Mouse (Mus musculus): ENCODE data around the gene Raver2. TPM values are rescaled to one million over a fixed set of nuclear protein-coding genes. Genes with fewer than 3 reads are reported as not detected.

Gene Raver2
- polyA plus RNA-seq, 1 experiment from 2014 or later = 12.2 TPM

DNA sequence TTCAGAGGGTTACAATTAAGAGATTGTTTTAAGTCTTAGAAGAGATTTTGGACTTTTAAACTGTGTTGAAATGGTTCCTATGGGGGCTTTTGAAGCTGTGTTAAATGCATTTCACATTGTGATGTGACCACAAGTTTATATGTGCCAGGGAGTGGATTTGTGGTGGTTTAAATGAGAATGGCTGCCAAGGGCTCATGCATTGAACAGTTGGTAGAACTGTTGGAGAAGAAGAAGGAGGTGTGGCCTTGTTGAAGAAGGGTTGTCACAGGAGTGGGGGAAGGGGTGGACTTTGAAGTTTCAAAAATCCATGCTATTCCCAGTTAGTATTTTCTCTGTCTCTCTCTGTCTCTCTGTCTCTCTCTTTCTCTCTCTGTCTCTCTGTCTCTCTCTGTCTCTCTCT, 24.6 kb upstream of the Raver2 start:
- Histone ChIP-seq H3K4me2 (ENCODE audit: low read depth, severe bottlenecking) (no peak overlapping the region), H3K27ac (replicated peaks; ENCODE audit: low read depth, low read length) (no peak overlapping the region), H3K36me3 (ENCODE audit: control insufficient read depth, insufficient read depth, low read length) (no peaks in the 10 kb centered on the region), H3K4me1 (ENCODE audit: control insufficient read depth, insufficient read depth, low read length) (no peaks in the 10 kb centered on the region), H3K27me3 (ENCODE audit: control insufficient read depth, insufficient read depth, low read length) (no peaks in the 10 kb centered on the region), H3K4me3 (ENCODE audit: low read depth, low read length) (no peak overlapping the region), H3K9ac (ENCODE audit: low read length) (no peak overlapping the region), H3K9me3 (ENCODE audit: control insufficient read depth, low read length) (no peaks in the 10 kb centered on the region)
- DNase-seq (ENCODE audit: low spot score) = no peak
- ATAC-seq (ENCODE audit: insufficient number of reproducible peaks, low FRiP score, low TSS enrichment, low read depth) = no peak

DNA sequence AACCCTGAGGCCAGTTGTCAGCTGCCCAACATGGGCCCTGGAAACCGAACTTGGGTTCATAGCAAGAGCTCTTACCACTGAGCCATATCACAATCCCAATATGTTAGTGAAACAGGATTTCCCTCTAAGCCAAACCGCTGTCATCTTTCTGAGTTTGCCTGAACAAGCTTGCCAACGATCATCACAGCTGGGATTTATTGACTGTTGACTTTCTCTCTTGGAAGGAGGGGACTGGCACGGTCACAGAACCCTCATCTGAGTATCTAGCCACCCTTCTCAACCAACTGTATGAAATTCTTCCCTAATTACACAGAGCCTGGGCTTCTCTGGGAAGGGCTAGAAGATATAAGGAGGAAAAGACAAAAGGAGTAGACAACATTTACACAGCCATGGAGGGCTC, 22.2 kb upstream of the Raver2 start:
- no peaks in the 10 kb centered on the region for H3K36me3 ChIP-seq (ENCODE audit: control insufficient read depth, insufficient read depth, low read length)
- no peaks in the 10 kb centered on the region for H3K4me1 ChIP-seq (ENCODE audit: control insufficient read depth, insufficient read depth, low read length)
- 71% methylated on average over 4 of the region's 4 CpGs for WGBS
- ATAC-seq (ENCODE audit: insufficient number of reproducible peaks, low FRiP score, low TSS enrichment, low read depth) = no peak
- no peak for DNase-seq (ENCODE audit: low spot score)
- H3K27ac ChIP-seq (replicated peaks; ENCODE audit: low read depth, low read length) = no peak overlapping the region
- no peak overlapping the region for H3K9ac ChIP-seq (ENCODE audit: low read length)
- no peak overlapping the region for H3K4me2 ChIP-seq (ENCODE audit: low read depth, severe bottlenecking)
- no peak overlapping the region for H3K4me3 ChIP-seq (ENCODE audit: low read depth, low read length)
- H3K9me3 ChIP-seq (ENCODE audit: control insufficient read depth, low read length) = no peaks in the 10 kb centered on the region
- H3K27me3 ChIP-seq (ENCODE audit: control insufficient read depth, insufficient read depth, low read length) = no peaks in the 10 kb centered on the region

DNA sequence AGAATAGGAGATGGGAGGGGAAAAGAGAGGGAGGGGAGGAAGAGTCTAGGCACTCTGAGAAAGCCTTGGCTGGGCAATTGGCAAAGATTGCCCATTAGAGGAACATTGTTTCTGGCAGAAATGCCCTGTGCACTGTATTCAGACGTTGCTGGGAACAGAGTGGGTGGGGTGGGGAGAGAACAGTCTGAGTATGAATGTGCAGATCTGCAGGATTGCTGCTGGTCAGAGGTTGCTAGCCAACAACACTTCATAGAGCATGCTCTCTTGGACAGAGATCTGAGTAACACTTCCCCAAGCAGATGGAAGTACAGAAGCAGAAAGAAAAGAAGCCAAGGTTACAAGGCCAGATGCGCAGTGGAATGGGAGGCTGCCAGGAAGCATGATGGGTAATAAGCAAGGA, 6.6 kb upstream of the Raver2 start:
- no peak for ATAC-seq (ENCODE audit: insufficient number of reproducible peaks, low FRiP score, low TSS enrichment, low read depth)
- H3K4me2 ChIP-seq (ENCODE audit: low read depth, severe bottlenecking) = no peak overlapping the region

DNA sequence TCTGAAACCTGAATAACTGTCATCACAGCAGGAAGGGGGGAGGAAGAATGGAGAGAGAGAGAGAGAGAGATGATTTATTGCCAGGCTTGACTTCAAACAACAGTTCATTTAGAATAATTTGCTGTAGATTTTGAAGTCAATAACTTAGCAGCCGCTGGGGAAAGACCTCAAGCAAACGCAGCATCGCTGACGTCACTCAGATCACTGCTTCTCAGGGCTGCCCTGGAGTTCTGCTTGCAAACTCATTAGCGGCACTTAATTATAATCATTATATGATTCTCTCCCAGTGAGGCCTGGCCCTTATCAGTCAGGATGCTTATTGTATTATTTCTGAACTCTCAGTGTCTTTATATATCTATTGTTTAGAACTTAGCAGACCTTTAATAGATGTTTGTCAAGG, 2.4 kb upstream of the Raver2 start:
- Histone ChIP-seq H3K4me1 (ENCODE audit: control insufficient read depth, insufficient read depth, low read length) (0 out of 2 replicates have a peak, but pooled peaks cover 2% of the 10 kb centered on the region), H3K4me2 (ENCODE audit: low read depth, severe bottlenecking) (no peak overlapping the region), H3K27me3 (ENCODE audit: control insufficient read depth, insufficient read depth, low read length) (no peaks in the 10 kb centered on the region), H3K4me3 (ENCODE audit: low read depth, low read length) (no peak overlapping the region), H3K36me3 (ENCODE audit: control insufficient read depth, insufficient read depth, low read length) (no peaks in the 10 kb centered on the region), H3K27ac (replicated peaks; ENCODE audit: low read depth, low read length) (no peak overlapping the region), H3K9ac (ENCODE audit: low read length) (no peak overlapping the region), H3K9me3 (ENCODE audit: control insufficient read depth, low read length) (no peaks in the 10 kb centered on the region)
- DNase-seq (ENCODE audit: low spot score) (no peak), ATAC-seq (ENCODE audit: insufficient number of reproducible peaks, low FRiP score, low TSS enrichment, low read depth) (no peak)
- 38% methylated on average over 5 of the region's 5 CpGs for WGBS

More for the DNA sequence above, 6.6 kb upstream of the Raver2 start:
- Histone ChIP-seq H3K9me3 (ENCODE audit: control insufficient read depth, low read length) (no peaks in the 10 kb centered on the region), H3K4me3 (ENCODE audit: low read depth, low read length) (no peak overlapping the region), H3K27me3 (ENCODE audit: control insufficient read depth, insufficient read depth, low read length) (no peaks in the 10 kb centered on the region), H3K36me3 (ENCODE audit: control insufficient read depth, insufficient read depth, low read length) (no peaks in the 10 kb centered on the region), H3K9ac (ENCODE audit: low read length) (no peak overlapping the region), H3K27ac (replicated peaks; ENCODE audit: low read depth, low read length) (no peak overlapping the region), H3K4me1 (ENCODE audit: control insufficient read depth, insufficient read depth, low read length) (0 out of 2 replicates have a peak, but pooled peaks cover 2% of the 10 kb centered on the region)
- 79% methylated on average over 2 of the region's 2 CpGs for WGBS
- DNase-seq (ENCODE audit: low spot score) = no peak

DNA sequence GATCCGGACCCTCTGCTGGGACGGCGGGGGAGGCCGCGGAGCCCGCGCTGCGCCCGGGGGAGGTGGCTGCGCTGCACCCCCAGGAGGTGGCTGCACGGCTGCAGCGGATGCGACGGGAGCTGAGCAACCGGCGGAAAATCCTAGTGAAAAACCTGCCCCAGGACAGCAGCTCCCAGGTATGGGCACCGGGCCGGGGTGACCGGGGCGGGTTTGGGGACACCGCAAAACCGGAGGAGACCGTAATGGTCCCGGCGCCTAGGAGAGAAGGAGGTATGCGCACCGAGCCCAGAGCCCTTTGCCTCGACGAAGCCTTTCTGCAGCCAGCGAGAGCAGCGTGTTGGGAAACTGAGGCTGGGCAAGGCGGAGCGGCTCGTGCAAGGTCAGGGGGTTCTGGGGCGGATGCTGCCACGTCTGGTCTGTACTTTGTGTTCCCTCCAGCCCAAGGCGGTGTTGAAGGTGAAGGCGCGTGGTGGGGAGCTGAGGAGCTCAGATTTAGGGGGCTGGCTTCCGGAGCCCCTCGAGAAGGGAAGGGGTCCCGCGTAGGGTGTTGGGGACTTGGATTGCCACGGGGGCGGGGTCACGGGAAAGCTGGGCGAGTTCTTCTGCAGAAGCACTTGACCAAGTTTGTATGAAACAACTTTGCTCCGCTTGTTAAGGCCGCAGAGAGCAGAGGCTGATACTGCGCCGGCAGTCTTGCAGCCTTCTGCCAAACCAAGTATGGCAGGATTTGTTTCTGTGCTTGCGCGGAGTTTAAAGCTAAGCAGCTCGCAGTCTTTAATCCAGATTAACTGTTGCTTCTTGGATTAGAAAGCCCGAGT, 580 bp downstream of the Raver2 start:
- ATAC-seq (ENCODE audit: insufficient number of reproducible peaks, low FRiP score, low TSS enrichment, low read depth) (peak; percentile 74), DNase-seq (ENCODE audit: low spot score) (peak; percentile 73)
- 1% methylated on average over 55 of the region's 55 CpGs for WGBS
- peak overlapping the region; percentile 87 for H3K9ac ChIP-seq (ENCODE audit: low read length)
- 0 out of 2 replicates have a peak, but pooled peaks cover 2% of the 10 kb centered on the region for H3K4me1 ChIP-seq (ENCODE audit: control insufficient read depth, insufficient read depth, low read length)
- no peaks in the 10 kb centered on the region for H3K27me3 ChIP-seq (ENCODE audit: control insufficient read depth, insufficient read depth, low read length)
- H3K9me3 ChIP-seq (ENCODE audit: control insufficient read depth, low read length) = no peaks in the 10 kb centered on the region
- no peaks in the 10 kb centered on the region for H3K36me3 ChIP-seq (ENCODE audit: control insufficient read depth, insufficient read depth, low read length)
- H3K4me3 ChIP-seq (ENCODE audit: low read depth, low read length) = peak overlapping the region; percentile 75
- peak overlapping the region; percentile 86 for H3K4me2 ChIP-seq (ENCODE audit: low read depth, severe bottlenecking)
- 0 out of 2 replicates have a peak overlapping the region, but pooled peaks have one; percentile 47 for H3K27ac ChIP-seq (replicated peaks; ENCODE audit: low read depth, low read length)

DNA sequence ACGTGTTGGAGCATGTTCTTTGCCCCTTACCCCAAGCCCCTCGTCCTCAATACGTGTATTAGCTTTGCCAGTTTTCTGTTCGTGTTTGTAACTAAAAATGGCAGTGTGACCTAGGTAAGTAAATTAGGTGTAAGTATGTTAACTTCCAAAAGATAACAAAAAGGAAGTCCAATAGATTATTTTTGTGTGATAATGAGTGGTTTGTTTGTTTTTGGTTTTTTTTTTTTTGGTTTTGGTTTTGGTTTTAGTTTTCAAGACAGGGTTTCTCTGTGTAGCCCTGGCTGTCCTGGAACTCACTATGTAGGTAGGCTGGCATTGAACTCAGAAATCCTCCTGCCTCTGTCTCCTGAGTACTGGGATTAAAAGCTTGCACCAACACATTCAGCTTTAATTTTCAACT, 2.8 kb downstream of the Raver2 start:
- Histone ChIP-seq H3K4me1 (ENCODE audit: control insufficient read depth, insufficient read depth, low read length) (0 out of 2 replicates have a peak, but pooled peaks cover under 1% of the 10 kb centered on the region), H3K9ac (ENCODE audit: low read length) (no peak overlapping the region), H3K27me3 (ENCODE audit: control insufficient read depth, insufficient read depth, low read length) (no peaks in the 10 kb centered on the region), H3K27ac (replicated peaks; ENCODE audit: low read depth, low read length) (no peak overlapping the region), H3K4me2 (ENCODE audit: low read depth, severe bottlenecking) (no peak overlapping the region), H3K4me3 (ENCODE audit: low read depth, low read length) (no peak overlapping the region), H3K9me3 (ENCODE audit: control insufficient read depth, low read length) (no peaks in the 10 kb centered on the region), H3K36me3 (ENCODE audit: control insufficient read depth, insufficient read depth, low read length) (no peaks in the 10 kb centered on the region)
- no peak for ATAC-seq (ENCODE audit: insufficient number of reproducible peaks, low FRiP score, low TSS enrichment, low read depth)
- no peak for DNase-seq (ENCODE audit: low spot score)
- WGBS = 85% methylated on average over 4 of the region's 4 CpGs

DNA sequence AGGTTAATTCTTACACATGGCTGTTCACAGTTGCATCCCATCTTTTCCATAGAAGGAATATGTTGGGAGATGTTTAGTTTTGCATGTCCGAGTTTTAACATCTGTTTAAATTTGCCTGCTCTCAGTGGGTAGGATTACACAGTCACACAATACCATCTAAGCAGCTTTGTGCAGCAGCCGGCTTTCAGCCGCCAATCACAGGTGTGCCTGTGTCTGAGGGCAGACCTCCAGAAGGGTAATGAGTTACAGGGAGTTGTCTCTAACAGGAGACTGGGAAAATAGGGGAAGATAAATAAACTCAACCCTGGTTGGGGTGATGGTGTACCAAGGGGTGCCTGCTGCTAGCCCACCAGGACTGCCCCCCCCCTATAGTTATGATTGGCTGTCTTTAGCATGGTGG, 7.6 kb downstream of the Raver2 start:
- Histone ChIP-seq H3K9me3 (ENCODE audit: control insufficient read depth, low read length) (no peaks in the 10 kb centered on the region), H3K9ac (ENCODE audit: low read length) (no peak overlapping the region), H3K4me2 (ENCODE audit: low read depth, severe bottlenecking) (no peak overlapping the region), H3K4me1 (ENCODE audit: control insufficient read depth, insufficient read depth, low read length) (no peaks in the 10 kb centered on the region), H3K27ac (replicated peaks; ENCODE audit: low read depth, low read length) (no peak overlapping the region), H3K27me3 (ENCODE audit: control insufficient read depth, insufficient read depth, low read length) (no peaks in the 10 kb centered on the region), H3K36me3 (ENCODE audit: control insufficient read depth, insufficient read depth, low read length) (no peaks in the 10 kb centered on the region), H3K4me3 (ENCODE audit: low read depth, low read length) (no peak overlapping the region)
- DNase-seq (ENCODE audit: low spot score) (no peak), ATAC-seq (ENCODE audit: insufficient number of reproducible peaks, low FRiP score, low TSS enrichment, low read depth) (no peak)
- 70% methylated on average over 3 of the region's 3 CpGs for WGBS

DNA sequence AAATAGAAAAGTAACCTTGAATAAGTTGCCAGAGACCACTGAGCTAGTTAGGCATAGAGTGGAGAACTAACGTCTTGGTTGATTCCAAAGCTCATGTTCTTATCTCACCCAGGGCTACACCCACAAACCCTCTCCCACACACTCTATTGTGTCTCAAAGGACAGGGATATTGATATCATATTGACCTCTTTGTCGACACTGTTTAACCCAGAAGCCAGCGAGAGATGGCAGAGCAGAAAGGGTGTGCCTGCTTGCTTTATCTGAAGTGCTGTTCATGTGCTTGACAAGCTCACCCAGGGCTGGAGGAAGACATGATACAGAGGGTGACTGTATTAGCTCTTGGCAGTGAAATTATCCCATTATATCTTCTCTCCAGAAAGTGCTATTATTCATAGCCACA, 11.2 kb downstream of the Raver2 start:
- Histone ChIP-seq H3K9me3 (ENCODE audit: control insufficient read depth, low read length) (no peaks in the 10 kb centered on the region), H3K36me3 (ENCODE audit: control insufficient read depth, insufficient read depth, low read length) (no peaks in the 10 kb centered on the region), H3K27ac (replicated peaks; ENCODE audit: low read depth, low read length) (no peak overlapping the region), H3K4me2 (ENCODE audit: low read depth, severe bottlenecking) (no peak overlapping the region), H3K4me3 (ENCODE audit: low read depth, low read length) (no peak overlapping the region), H3K27me3 (ENCODE audit: control insufficient read depth, insufficient read depth, low read length) (no peaks in the 10 kb centered on the region), H3K9ac (ENCODE audit: low read length) (no peak overlapping the region), H3K4me1 (ENCODE audit: control insufficient read depth, insufficient read depth, low read length) (0 out of 2 replicates have a peak, but pooled peaks cover 2% of the 10 kb centered on the region)
- no peak for DNase-seq (ENCODE audit: low spot score)
- WGBS = 88% methylated on average over 3 of the region's 3 CpGs
- ATAC-seq (ENCODE audit: insufficient number of reproducible peaks, low FRiP score, low TSS enrichment, low read depth) = no peak

All from limb, embryonic 11.5 days (tissue).